Mouse (Mus musculus) olfactory bulb, adult 2 months (tissue): ENCODE data around the gene Nfu1.

Experiments
- CTCF ChIP-seq: fragments of 200-500 bp; IDR thresholded peaks from 2 replicates; pipeline ENCODE4 v1.5.1; 2012; ENCODE audit warnings: low read depth, mild to moderate bottlenecking, low read length, moderate library complexity; ENCODE audit not compliant: insufficient read depth
- POLR2A ChIP-seq: fragments of 200-500 bp; IDR thresholded peaks from 2 replicates; pipeline ENCODE4 v1.6.1; 2012; ENCODE audit warnings: mild to moderate bottlenecking, low read depth, low read length, moderate library complexity; ENCODE audit not compliant: insufficient read depth

- no peak for TF ChIP-seq CTCF
- no peak for TF ChIP-seq POLR2A
Observed at GRCm38 (mm10) chr6:87039161-87039560, 30.1 kb downstream of the Nfu1 start.
